26 mouse cellular contexts compared by ENCODE assay signal in the genomic region with DNA sequence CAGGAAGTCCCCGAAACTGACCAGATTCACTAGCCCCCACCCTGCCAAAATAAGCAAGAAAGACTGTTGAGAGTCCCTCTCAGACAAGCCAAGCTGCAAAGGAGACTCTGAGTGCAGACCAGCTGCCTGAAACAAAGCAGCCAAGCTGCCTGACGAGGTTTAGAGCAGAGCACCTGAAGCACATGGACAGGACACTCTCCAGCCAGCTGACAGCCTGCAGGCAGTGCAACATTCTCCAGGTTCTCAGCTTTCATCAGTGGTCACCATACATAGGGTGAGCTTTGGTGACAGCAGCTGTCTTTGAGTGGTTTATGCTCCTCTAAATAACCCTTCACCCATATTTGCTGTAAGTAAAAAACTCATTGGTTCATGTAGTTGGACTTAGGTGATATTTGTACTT.
"Had no signal": no experiment of that assay in that cellular context is flagged by ENCODE, and none has a peak within 500 bp of the region (broad histone marks: within the 10 kb centered on the region; RNA-seq: fewer than 3 reads in every experiment).

No protein-coding gene starts in this region.

- H3K36me3 ChIP-seq: embryonic facial prominence, embryonic 10.5 days; embryonic facial prominence, embryonic 12.5 days; embryonic facial prominence, embryonic 13.5 days; embryonic facial prominence, embryonic 15.5 days; forebrain, embryonic 10.5 days; forebrain, embryonic 12.5 days; forebrain, embryonic 15.5 days had no signal

- DNase-seq: cerebellum, adult 2 months; cerebellum, adult 8-10 months; cerebellum, adult 9-10 months; cerebellum, adult 9-11 months; cerebellum, postnatal 10 days; cerebellum, postnatal 14 days; cerebellum, postnatal 25 days; cerebellum, postnatal 36 days; embryo, embryonic 11 days; forebrain, postnatal 0 days; gastrocnemius, postnatal 10 days; gastrocnemius, postnatal 14 days; gastrocnemius, postnatal 25 days; gastrocnemius, postnatal 36 days; heart, adult 11 months; heart, adult 18-20 months; heart, adult 2 months had no signal

- H3K4me3 ChIP-seq: embryonic facial prominence, embryonic 10.5 days; embryonic facial prominence, embryonic 12.5 days; embryonic facial prominence, embryonic 13.5 days; embryonic facial prominence, embryonic 15.5 days; erythroblast, embryonic 14.5 days; forebrain, embryonic 10.5 days; forebrain, embryonic 12.5 days; forebrain, embryonic 13.5 days; forebrain, embryonic 15.5 days; heart, adult 2 months had no signal

- H3K4me2 ChIP-seq: embryonic facial prominence, embryonic 12.5 days; embryonic facial prominence, embryonic 13.5 days; embryonic facial prominence, embryonic 15.5 days; forebrain, embryonic 12.5 days; forebrain, embryonic 13.5 days; forebrain, embryonic 15.5 days had no signal

- H3K27ac ChIP-seq: embryonic facial prominence, embryonic 10.5 days; embryonic facial prominence, embryonic 12.5 days; embryonic facial prominence, embryonic 13.5 days; embryonic facial prominence, embryonic 15.5 days; forebrain, embryonic 10.5 days; forebrain, embryonic 12.5 days; forebrain, embryonic 13.5 days; forebrain, embryonic 15.5 days; heart, adult 2 months had no signal

- H3K27me3 ChIP-seq: forebrain, embryonic 13.5 days; forebrain, embryonic 15.5 days had no signal
